In genomic region chr1:180181966-180182319, GRCm38 (mm10) we compare ENCODE assay signal across 14 mouse cellular contexts. TPM values are rescaled to one million over a fixed set of nuclear protein-coding genes. Genes with fewer than 3 reads are reported as not detected.
DNase-seq lines count a peak whose midpoint lies in the region; ATAC-seq and TF ChIP-seq lines count a peak whose summit lies in the region.
"Had no signal": no experiment of that assay in that cellular context is flagged by ENCODE, and none has a peak within 500 bp of the region (broad histone marks: within the 10 kb centered on the region; RNA-seq: fewer than 3 reads in every experiment).

No protein-coding gene starts in this region.

- no peak overlapping the region for H3K9ac ChIP-seq in heart, embryonic 11.5 days (ENCODE audit: low read depth, low read length)
- no peak overlapping the region for H3K9ac ChIP-seq in liver, embryonic 14.5 days (replicated peaks)
- no peak overlapping the region for H3K9ac ChIP-seq in liver, embryonic 11.5 days (ENCODE audit: low read depth, low read length)
- H3K9ac ChIP-seq in liver, postnatal 0 days (replicated peaks) = no peak overlapping the region
- H3K9ac ChIP-seq: hindbrain, embryonic 12.5 days had no signal

- H3K4me3 ChIP-seq in heart, embryonic 11.5 days (ENCODE audit: low read depth, low read length) = no peak overlapping the region
- no peak overlapping the region for H3K4me3 ChIP-seq in liver, embryonic 14.5 days (ENCODE audit: insufficient read depth in 1 of 2, low read depth in 2 of 2, low read length in 2 of 2)
- H3K4me3 ChIP-seq in liver, embryonic 11.5 days (ENCODE audit: low read depth, low read length) = no peak overlapping the region
- H3K4me3 ChIP-seq in liver, postnatal 0 days (ENCODE audit: low read depth, low read length) = no peak overlapping the region
- H3K4me3 ChIP-seq: hindbrain, embryonic 12.5 days had no signal

- peak; percentile 60 for TF ChIP-seq CTCF in liver, embryonic 14.5 days (IDR thresholded peaks at IDR 0.05; ENCODE audit: low read depth)
- TF ChIP-seq CTCF in liver, postnatal 0 days (IDR thresholded peaks at IDR 0.05; ENCODE audit: low read depth) = peak; percentile 39

- no peak for TF ChIP-seq EP300 in liver, embryonic 14.5 days (IDR thresholded peaks at IDR 0.05; ENCODE audit: low read depth)
- TF ChIP-seq EP300 in liver, postnatal 0 days (IDR thresholded peaks at IDR 0.05; ENCODE audit: low read depth) = no peak

- no peaks in the 10 kb centered on the region for H3K9me3 ChIP-seq in heart, embryonic 11.5 days (replicated peaks; ENCODE audit: control insufficient read depth, low read length)
- H3K9me3 ChIP-seq in liver, embryonic 14.5 days (ENCODE audit: control insufficient read depth, low read length) = no peaks in the 10 kb centered on the region
- no peaks in the 10 kb centered on the region for H3K9me3 ChIP-seq in liver, embryonic 11.5 days (ENCODE audit: control insufficient read depth, low read length)
- H3K9me3 ChIP-seq in liver, postnatal 0 days (ENCODE audit: low read length) = no peaks in the 10 kb centered on the region
- H3K9me3 ChIP-seq: hindbrain, embryonic 12.5 days had no signal

- peak; percentile 87 for DNase-seq in heart, adult 11 months
- DNase-seq in liver, embryonic 14.5 days (ENCODE audit: low read depth in 3 of 3, low spot score in 3 of 3) = no peak
- no peak for DNase-seq in liver, embryonic 11.5 days (ENCODE audit: low spot score)
- peak; percentile 28 for DNase-seq in R1 (ENCODE audit: low read depth, low spot score)
- DNase-seq in liver, postnatal 0 days = no peak
- DNase-seq in urinary bladder, postnatal 36 days (ENCODE audit: low spot score in 2 of 2) = no peak
- no peak for DNase-seq in embryo, embryonic 10 days (ENCODE audit: low spot score)
- DNase-seq: adrenal gland, postnatal 25 days; cerebellum, adult 11 months; cerebellum, postnatal 25 days; lung, postnatal 36 days; right cerebral cortex, postnatal 25 days had no signal

- 82% methylated on average over 9 of the region's 9 CpGs for WGBS in heart, embryonic 11.5 days (ENCODE audit: insufficient replicate concordance)
- 77% methylated on average over 9 of the region's 9 CpGs for WGBS in liver, embryonic 14.5 days (ENCODE audit: insufficient replicate concordance)
- WGBS in liver, embryonic 11.5 days = 84% methylated on average over 9 of the region's 9 CpGs
- 82% methylated on average over 9 of the region's 9 CpGs for WGBS in liver, postnatal 0 days (ENCODE audit: insufficient replicate concordance)

- H3K27me3 ChIP-seq in heart, embryonic 11.5 days (ENCODE audit: control insufficient read depth, insufficient read depth, low read length) = no peaks in the 10 kb centered on the region
- H3K27me3 ChIP-seq in liver, embryonic 14.5 days (ENCODE audit: control insufficient read depth, insufficient read depth, low read length) = no peaks in the 10 kb centered on the region
- H3K27me3 ChIP-seq in liver, embryonic 11.5 days (replicated peaks; ENCODE audit: control insufficient read depth, insufficient read depth, low read length) = no peaks in the 10 kb centered on the region
- H3K27me3 ChIP-seq in liver, postnatal 0 days (ENCODE audit: insufficient read depth, low read length) = no peaks in the 10 kb centered on the region
- H3K27me3 ChIP-seq: hindbrain, embryonic 12.5 days had no signal

- ATAC-seq in heart, embryonic 11.5 days (replicated peaks; ENCODE audit: insufficient number of reproducible peaks, low FRiP score, low TSS enrichment) = no peak
- ATAC-seq in liver, embryonic 14.5 days (ENCODE audit: insufficient read depth) = no peak
- no peak for ATAC-seq in liver, embryonic 11.5 days (replicated peaks; ENCODE audit: low FRiP score)
- no peak for ATAC-seq in liver, postnatal 0 days

- H3K36me3 ChIP-seq in heart, embryonic 11.5 days (ENCODE audit: control insufficient read depth, insufficient read depth, low read length) = no peaks in the 10 kb centered on the region
- H3K36me3 ChIP-seq in liver, embryonic 14.5 days (replicated peaks; ENCODE audit: control insufficient read depth, insufficient read depth, low read depth) = no peaks in the 10 kb centered on the region
- H3K36me3 ChIP-seq in liver, embryonic 11.5 days (ENCODE audit: control insufficient read depth, insufficient read depth, low read length) = no peaks in the 10 kb centered on the region
- H3K36me3 ChIP-seq in liver, postnatal 0 days (replicated peaks; ENCODE audit: insufficient read depth, low read length) = no peaks in the 10 kb centered on the region
- H3K36me3 ChIP-seq: hindbrain, embryonic 12.5 days had no signal

- H3K27ac ChIP-seq in heart, embryonic 11.5 days (ENCODE audit: low read depth, low read length) = no peak overlapping the region
- H3K27ac ChIP-seq in liver, embryonic 14.5 days = no peak overlapping the region
- H3K27ac ChIP-seq in liver, embryonic 11.5 days (ENCODE audit: low read depth, low read length) = no peak overlapping the region
- peak overlapping the region; percentile 58 for H3K27ac ChIP-seq in liver, postnatal 0 days (ENCODE audit: low read depth)
- H3K27ac ChIP-seq: hindbrain, embryonic 12.5 days had no signal

- H3K4me2 ChIP-seq in heart, embryonic 11.5 days = no peak overlapping the region
- no peak overlapping the region for H3K4me2 ChIP-seq in liver, embryonic 14.5 days (ENCODE audit: low read depth)
- H3K4me2 ChIP-seq in liver, embryonic 11.5 days = no peak overlapping the region
- H3K4me2 ChIP-seq in liver, postnatal 0 days (ENCODE audit: low read depth, low read length) = no peak overlapping the region
- H3K4me2 ChIP-seq: hindbrain, embryonic 12.5 days had no signal

- H3K4me1 ChIP-seq in heart, embryonic 11.5 days (ENCODE audit: control insufficient read depth, insufficient read depth, low read length) = peaks cover 8% of the 10 kb centered on the region; the same call in 1 of the 2 replicates
- peaks cover 5 to 18% of the 10 kb centered on the region in 2 experiments for H3K4me1 ChIP-seq in liver, embryonic 14.5 days (replicated peaks; ENCODE audit: control insufficient read depth in 2 of 2, insufficient read depth in 2 of 2, low read length in 1 of 2)
- peaks cover 14% of the 10 kb centered on the region for H3K4me1 ChIP-seq in liver, embryonic 11.5 days (replicated peaks; ENCODE audit: control insufficient read depth, insufficient read depth, low read length)
- peaks cover 26% of the 10 kb centered on the region for H3K4me1 ChIP-seq in liver, postnatal 0 days (ENCODE audit: insufficient read depth)
- H3K4me1 ChIP-seq: hindbrain, embryonic 12.5 days had no signal

RNA-seq across cellular contexts. Expression of gene Coq8a, which starts 17.5 kb away (rescaled TPM):
- 8.6 and 10.8 TPM in 2 replicates for polyA plus RNA-seq in heart, embryonic 11.5 days (2014; fragmentation: Nextera tagmentation; extraction: Ambion mirVana)
- 3.8 and 4.1 TPM in 2 replicates for polyA plus RNA-seq in liver, embryonic 14.5 days (2012; rRNA removed)
- 14.3 and 16.2 TPM in 2 replicates for polyA plus RNA-seq in liver, embryonic 14.5 days (2014; fragmentation: Nextera tagmentation; extraction: Ambion mirVana)
- polyA plus RNA-seq in liver, embryonic 11.5 days (2014; fragmentation: Nextera tagmentation; extraction: Ambion mirVana) = 6.7 and 9.3 TPM in 2 replicates
- polyA plus RNA-seq in liver, postnatal 0 days (2015; fragmentation: Nextera tagmentation; extraction: Ambion mirVana) = 36.6 and 49.7 TPM in 2 replicates

Comparison
In these comparisons a context has a peak if more than half of its experiments do, and no peak if none do; other contexts are left out.
1. DNase-seq: peak in heart, adult 11 months (single experiment) and R1 (single experiment); none in liver, embryonic 14.5 days (0 of 3), liver, embryonic 11.5 days (single experiment), liver, postnatal 0 days (single experiment), urinary bladder, postnatal 36 days (0 of 2) and embryo, embryonic 10 days (single experiment).